Mouse (Mus musculus) forebrain, postnatal 0 days (tissue): ENCODE data around the gene Shld2. TPM values are rescaled to one million over a fixed set of nuclear protein-coding genes. Genes with fewer than 3 reads are reported as not detected.

Experiments used
- ATAC-seq: fragments of 200-750 bp; cut with Nextera tagmentation; 2 replicates; pipeline ENCODE4 v1.8.0; 2017; ENCODE audit warnings: mild to moderate bottlenecking, moderate library complexity
- DNase-seq: peaks from one replicate; pipeline ENCODE4 v3.0.0-alpha.2; 2015
- H3K27ac ChIP-seq: fragments of 300-500 bp; sonication (generic); 2 replicates; pipeline ENCODE4 v1.5.1; 2014; ENCODE audit warnings: low read depth, mild to moderate bottlenecking, antibody characterized with exemption, low read length, moderate library complexity, mixed read lengths
- H3K27me3 ChIP-seq: fragments of 300-500 bp; sonication (generic); 2 replicates; pipeline ENCODE4 v1.6.1; 2014; ENCODE audit warnings: mild to moderate bottlenecking, low read length, mixed read lengths; ENCODE audit not compliant: insufficient read depth
- H3K36me3 ChIP-seq: fragments of 300-500 bp; sonication (generic); 2 replicates; pipeline ENCODE4 v1.6.1; 2014; ENCODE audit warnings: mild to moderate bottlenecking, moderate library complexity; ENCODE audit not compliant: insufficient read depth
- H3K4me1 ChIP-seq: fragments of 300-500 bp; sonication (generic); 2 replicates; pipeline ENCODE4 v1.6.1; 2014; ENCODE audit warnings: antibody characterized with exemption; ENCODE audit not compliant: insufficient read depth
- H3K4me2 ChIP-seq: fragments of 300-500 bp; sonication (generic); 2 replicates; pipeline ENCODE4 v1.6.1; 2014; ENCODE audit warnings: low read depth, mild to moderate bottlenecking, moderate library complexity
- H3K4me3 ChIP-seq: fragments of 300-500 bp; sonication (generic); 2 replicates; pipeline ENCODE4 v1.5.1; 2014; ENCODE audit warnings: low read depth, low read length, mixed read lengths
- H3K9ac ChIP-seq: fragments of 300-500 bp; sonication (generic); 2 replicates; pipeline ENCODE4 v1.6.1; 2014; ENCODE audit warnings: mild to moderate bottlenecking
- H3K9me3 ChIP-seq: fragments of 300-500 bp; sonication (generic); 2 replicates; pipeline ENCODE4 v1.6.1; 2016; ENCODE audit warnings: low read length
- CTCF ChIP-seq: sonication (generic); IDR thresholded peaks from 2 replicates; pipeline ENCODE4 v1.5.1; 2016; ENCODE audit warnings: antibody characterized with exemption, control low read depth, low read depth
- WGBS: fragments of 180-500 bp; shearing (Covaris S2); extraction: QIAGEN DNeasy Blood & Tissue Kit; methylation state at CpG from one replicate; pipeline ENCODE4 v1.1.7; 2014; 5-methylcytosine and 5-hydroxymethylcytosine counted together
- polyA plus RNA-seq: library from polyadenylated mRNA; unstranded; fragments of >200 nt; fragmentation: Nextera tagmentation; extraction: Ambion mirVana; gene quantifications from 2 replicates; pipeline ENCODE4 v1.2.1, GENCODE M21; 2015
- total RNA-seq: library from RNA; depleted of rRNA; stranded (reverse); fragments of >200 nt; gene quantifications from 2 replicates; pipeline ENCODE4 v1.2.3, GENCODE M21; 2014

Shld2 gene
- total and polyA plus RNA-seq, 2 experiments from 2014 or later: 7.6 to 22.0 TPM

- ATAC-seq (no peak), DNase-seq (no peak)
- no peaks in the 10 kb centered on the region for H3K9me3 ChIP-seq
- H3K4me2 ChIP-seq: no peak overlapping the region
- H3K27me3 ChIP-seq: no peaks in the 10 kb centered on the region
- no peaks in the 10 kb centered on the region for H3K4me1 ChIP-seq
- H3K27ac ChIP-seq: no peak overlapping the region
- 93% methylated on average over 3 of the region's 3 CpGs for WGBS
- H3K9ac ChIP-seq: no peak overlapping the region
- H3K36me3 ChIP-seq: no peaks in the 10 kb centered on the region
- no peak for TF ChIP-seq CTCF
- H3K4me3 ChIP-seq: no peak overlapping the region
Observed at GRCm38 (mm10) chr14:34289259-34290015, 20.9 kb downstream of the Shld2 start.

GRCm38 (mm10) chr14:34288396-34288795 lies 21.9 kb downstream of the Shld2 start:
- H3K4me1 ChIP-seq: no peaks in the 10 kb centered on the region
- no peak overlapping the region for H3K9ac ChIP-seq
- no peak for ATAC-seq
- H3K27me3 ChIP-seq: no peaks in the 10 kb centered on the region
- H3K36me3 ChIP-seq: no peaks in the 10 kb centered on the region
- no peak for TF ChIP-seq CTCF
- H3K4me2 ChIP-seq: no peak overlapping the region
- H3K9me3 ChIP-seq: no peaks in the 10 kb centered on the region
- H3K27ac ChIP-seq: no peak overlapping the region
- WGBS: 77% methylated on average over 2 of the region's 2 CpGs
- H3K4me3 ChIP-seq: no peak overlapping the region
- no peak for DNase-seq

- Histone ChIP-seq H3K27me3 (no peaks in the 10 kb centered on the region), H3K4me1 (no peaks in the 10 kb centered on the region), H3K4me3 (no peak overlapping the region), H3K9me3 (no peaks in the 10 kb centered on the region), H3K9ac (no peak overlapping the region), H3K4me2 (no peak overlapping the region), H3K36me3 (no peaks in the 10 kb centered on the region), H3K27ac (no peak overlapping the region)
- ATAC-seq: no peak
- DNase-seq: no peak
- WGBS: 98% methylated on average over 5 of the region's 5 CpGs
- TF ChIP-seq CTCF: no peak
Observed at GRCm38 (mm10) chr14:34281736-34282269, 28.5 kb downstream of the Shld2 start.

- no peak for DNase-seq
- Histone ChIP-seq H3K27ac (no peak overlapping the region), H3K4me1 (no peaks in the 10 kb centered on the region), H3K9me3 (no peaks in the 10 kb centered on the region), H3K4me3 (no peak overlapping the region), H3K4me2 (no peak overlapping the region), H3K27me3 (no peaks in the 10 kb centered on the region), H3K36me3 (no peaks in the 10 kb centered on the region), H3K9ac (no peak overlapping the region)
- 82% methylated on average over 2 of the region's 2 CpGs for WGBS
- no peak for TF ChIP-seq CTCF
- ATAC-seq: no peak
Observed at GRCm38 (mm10) chr14:34280798-34281197, 29.5 kb downstream of the Shld2 start.

- Histone ChIP-seq H3K4me2 (no peak overlapping the region), H3K36me3 (no peaks in the 10 kb centered on the region), H3K9ac (no peak overlapping the region), H3K4me3 (no peak overlapping the region), H3K9me3 (no peaks in the 10 kb centered on the region), H3K27me3 (no peaks in the 10 kb centered on the region), H3K4me1 (no peaks in the 10 kb centered on the region), H3K27ac (no peak overlapping the region)
- DNase-seq (no peak), ATAC-seq (no peak)
- WGBS: 74% methylated on average over 4 of the region's 4 CpGs
- no peak for TF ChIP-seq CTCF
Observed at GRCm38 (mm10) chr14:34279726-34280125, 30.6 kb downstream of the Shld2 start.

GRCm38 (mm10) chr14:34275225-34275624 lies 35.1 kb downstream of the Shld2 start:
- H3K4me2 ChIP-seq: no peak overlapping the region
- TF ChIP-seq CTCF: no peak
- no peak overlapping the region for H3K9ac ChIP-seq
- H3K4me1 ChIP-seq: no peaks in the 10 kb centered on the region
- no peaks in the 10 kb centered on the region for H3K9me3 ChIP-seq
- H3K27ac ChIP-seq: no peak overlapping the region
- no peaks in the 10 kb centered on the region for H3K27me3 ChIP-seq
- no peak for ATAC-seq
- no peak overlapping the region for H3K4me3 ChIP-seq
- DNase-seq: no peak
- 94% methylated on average over 4 of the region's 4 CpGs for WGBS
- H3K36me3 ChIP-seq: no peaks in the 10 kb centered on the region

GRCm38 (mm10) chr14:34274141-34274540 lies 36.2 kb downstream of the Shld2 start:
- H3K4me3 ChIP-seq: no peak overlapping the region
- TF ChIP-seq CTCF: no peak
- 94% methylated on average over 3 of the region's 3 CpGs for WGBS

More at GRCm38 (mm10) chr14:34274141-34274540, 36.2 kb downstream of the Shld2 start:
- H3K4me1 ChIP-seq: no peaks in the 10 kb centered on the region
- no peak overlapping the region for H3K4me2 ChIP-seq
- H3K9me3 ChIP-seq: no peaks in the 10 kb centered on the region
- ATAC-seq: no peak
- no peak overlapping the region for H3K9ac ChIP-seq
- H3K27me3 ChIP-seq: no peaks in the 10 kb centered on the region
- no peaks in the 10 kb centered on the region for H3K36me3 ChIP-seq
- DNase-seq: no peak
- no peak overlapping the region for H3K27ac ChIP-seq
